Mouse (Mus musculus) small intestine, adult 2 months (tissue): ENCODE data around the gene Olfr853. TPM values are rescaled to one million over a fixed set of nuclear protein-coding genes. Genes with fewer than 3 reads are reported as not detected.

Source experiments
- H3K27ac ChIP-seq: fragments of 200-500 bp; 2 replicates; pipeline ENCODE4 v1.5.1; 2012; ENCODE audit warnings: low read depth, low read length, control low read depth, inconsistent platforms; ENCODE audit not compliant: insufficient read depth
- H3K27me3 ChIP-seq: fragments of 200-500 bp; 2 replicates; pipeline ENCODE4 v1.6.1; 2012; ENCODE audit warnings: mild to moderate bottlenecking, moderate library complexity, low read length, inconsistent platforms; ENCODE audit not compliant: control insufficient read depth, insufficient read depth
- H3K36me3 ChIP-seq: fragments of 200-500 bp; 2 replicates; pipeline ENCODE4 v1.6.1; 2012; ENCODE audit warnings: mild to moderate bottlenecking, low read length, control low read depth, inconsistent platforms; ENCODE audit not compliant: control insufficient read depth, insufficient read depth
- H3K4me1 ChIP-seq: fragments of 200-500 bp; 2 replicates; pipeline ENCODE4 v1.6.1; 2012; ENCODE audit warnings: low read length, inconsistent platforms, mixed read lengths; ENCODE audit not compliant: control insufficient read depth, insufficient read depth, insufficient read length
- H3K4me3 ChIP-seq: fragments of 200-500 bp; 2 replicates; pipeline ENCODE4 v1.5.1; 2012; ENCODE audit warnings: low read depth, mild to moderate bottlenecking, control low read depth, inconsistent platforms, low read length, moderate library complexity
- CTCF ChIP-seq: fragments of 200-500 bp; IDR thresholded peaks from 2 replicates; pipeline ENCODE4 v1.5.1; 2012; ENCODE audit warnings: low read depth, mild to moderate bottlenecking, control low read depth, inconsistent platforms, low read length, moderate library complexity, mixed read lengths; ENCODE audit not compliant: insufficient replicate concordance, insufficient read length; ENCODE audit errors: extremely low read depth
- POLR2A ChIP-seq: fragments of 200-500 bp; IDR thresholded peaks from 2 replicates; pipeline ENCODE4 v1.6.1; 2012; ENCODE audit warnings: low read depth, mild to moderate bottlenecking, control low read depth, inconsistent platforms, low read length, moderate library complexity
- WGBS: fragments of 180-500 bp; shearing (Covaris S2); methylation state at CpG from one replicate; pipeline ENCODE4 v1.1.7; 2018; 5-methylcytosine and 5-hydroxymethylcytosine counted together
- polyA plus RNA-seq: library from polyadenylated mRNA; depleted of rRNA; stranded (reverse); fragments of >200 nt; gene quantifications from 2 replicates; pipeline ENCODE4 v1.2.3, GENCODE M21; 2012; rRNA removed

The Olfr853 gene
- not detected in 2 replicates for polyA plus RNA-seq

DNA sequence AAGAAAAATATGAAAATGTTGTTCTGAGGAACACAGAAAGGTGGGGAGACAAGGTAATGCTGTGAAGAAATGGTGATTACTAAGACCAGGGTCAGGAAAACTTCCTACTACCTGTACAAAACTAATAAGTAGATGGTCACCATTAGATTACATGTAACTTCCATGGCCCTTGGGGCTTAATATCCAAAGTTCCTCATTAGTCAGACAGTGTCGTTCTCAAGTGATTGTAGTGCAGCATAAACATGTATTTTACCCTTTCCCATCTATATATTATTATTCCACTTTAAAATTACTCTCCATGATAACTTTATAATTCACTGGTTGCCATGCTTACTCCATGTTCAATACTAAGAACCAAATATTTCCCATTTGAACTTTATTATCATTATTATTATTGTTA is at the start of gene Olfr853:
Gene Olfr853, minus strand, starts transcription at position 101 of the 400 bp plus-strand sequence.
- no peak for TF ChIP-seq CTCF
- TF ChIP-seq POLR2A, result no peak
- H3K27ac ChIP-seq, result no peak within 1 kb of the TSS
- H3K4me3 ChIP-seq, result no peak within 1 kb of the TSS
- no peaks in the 10 kb centered on the region for H3K4me1 ChIP-seq
- no peaks in the 10 kb centered on the region for H3K27me3 ChIP-seq
- H3K36me3 ChIP-seq, result no peaks in the 10 kb centered on the region
- 72% methylated on average over 1 of the region's 1 CpGs for WGBS

DNA sequence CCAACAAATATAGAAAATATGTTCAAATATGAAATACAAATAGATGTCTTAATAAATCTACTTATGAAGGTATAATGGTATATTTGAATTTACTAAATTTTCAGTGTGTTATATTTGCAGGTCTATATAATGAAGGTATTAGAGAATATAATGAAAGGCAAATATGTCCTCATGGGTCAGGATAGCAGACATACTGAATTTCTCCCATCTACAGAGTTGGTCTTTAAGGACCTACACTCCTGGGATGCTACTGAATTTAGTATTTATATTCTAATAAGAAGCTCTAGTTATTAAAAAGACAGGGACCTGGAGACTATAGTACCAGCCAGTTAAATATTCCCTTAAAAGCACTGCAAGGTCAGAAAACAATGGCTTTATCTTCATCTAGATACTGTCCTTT is 41.4 kb upstream of the Olfr853 start, which contains the start of gene Olfr855:
Gene Olfr855, plus strand, starts transcription at position 301 of the 400 bp plus-strand sequence.
- Histone ChIP-seq H3K36me3 (no peaks in the 10 kb centered on the region), H3K4me1 (no peaks in the 10 kb centered on the region)
- TF ChIP-seq CTCF, result no peak
- no peak for TF ChIP-seq POLR2A

DNA sequence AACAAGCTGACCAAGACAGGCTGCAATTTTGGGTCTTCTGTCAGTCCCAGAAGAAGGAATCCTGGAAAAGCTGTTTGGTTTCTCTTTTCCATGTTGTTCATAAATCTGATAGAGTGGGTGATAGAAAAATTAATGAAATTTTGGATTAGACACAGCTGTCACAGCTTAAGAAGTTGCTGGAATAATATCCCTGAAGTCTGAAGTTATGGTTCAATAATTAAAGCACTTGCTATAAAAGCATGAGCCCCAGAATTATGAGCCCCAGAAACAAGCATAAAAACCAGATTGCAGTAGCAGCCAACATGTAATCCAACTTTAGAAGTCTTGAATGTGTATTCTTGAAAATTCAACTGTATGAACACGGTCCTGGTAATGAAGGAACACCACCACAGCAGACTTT is 26.4 kb upstream of the Olfr853 start, which contains the start of gene Olfr854:
Gene Olfr854, minus strand, starts transcription at position 101 of the 400 bp plus-strand sequence.
- TF ChIP-seq POLR2A (no peak), CTCF (no peak)
- no peaks in the 10 kb centered on the region for H3K27me3 ChIP-seq

More for the DNA sequence above, 41.4 kb upstream of the Olfr853 start, which contains the start of gene Olfr855:
- Histone ChIP-seq H3K27me3 (no peaks in the 10 kb centered on the region), H3K4me3 (no peak within 1 kb of the TSS), H3K27ac (no peak within 1 kb of the TSS)

DNA sequence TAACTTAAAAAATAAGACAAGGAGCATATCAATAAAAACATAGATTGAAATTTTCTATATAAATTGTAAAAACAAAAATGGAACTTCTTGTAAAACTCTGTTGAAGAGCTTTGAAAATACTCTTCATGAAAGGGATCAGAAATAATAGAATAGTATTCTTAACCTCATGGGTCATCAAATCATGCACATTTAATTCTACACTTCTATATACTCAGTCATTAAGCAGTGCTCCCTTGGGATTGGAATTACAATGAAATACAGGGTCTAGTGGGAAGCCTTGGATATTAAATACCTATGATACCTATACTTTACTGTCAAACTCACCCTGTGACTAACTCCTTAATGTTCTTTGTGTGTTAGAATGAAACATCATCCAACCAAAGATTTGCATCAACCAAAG is 47.9 kb downstream of the Olfr853 start, which contains the start of gene Olfr851:
Gene Olfr851, plus strand, starts transcription at position 301 of the 400 bp plus-strand sequence.
- Histone ChIP-seq H3K36me3 (no peaks in the 10 kb centered on the region), H3K27ac (no peak within 1 kb of the TSS), H3K27me3 (no peaks in the 10 kb centered on the region), H3K4me3 (no peak within 1 kb of the TSS), H3K4me1 (no peaks in the 10 kb centered on the region)
- TF ChIP-seq POLR2A, result no peak
- TF ChIP-seq CTCF, result no peak

More for the DNA sequence above, 26.4 kb upstream of the Olfr853 start, which contains the start of gene Olfr854:
- Histone ChIP-seq H3K36me3 (no peaks in the 10 kb centered on the region), H3K27ac (no peak within 1 kb of the TSS), H3K4me3 (no peak within 1 kb of the TSS), H3K4me1 (no peaks in the 10 kb centered on the region)
- 56% methylated on average over 1 of the region's 1 CpGs for WGBS

Other genes with a start within 250 kb of the Olfr853 start
- gene Olfr844, start 224.7 kb downstream of the Olfr853 start, polyA plus RNA-seq, result not detected in 2 replicates
- gene Olfr845, start 204.6 kb downstream of the Olfr853 start, polyA plus RNA-seq, result not detected in 2 replicates
- not detected in 2 replicates for gene Olfr846, start 177.1 kb downstream of the Olfr853 start, polyA plus RNA-seq
- not detected in 2 replicates for gene Olfr847, start 162.4 kb downstream of the Olfr853 start, polyA plus RNA-seq
- not detected in 2 replicates for gene Olfr849, start 100.8 kb downstream of the Olfr853 start, polyA plus RNA-seq
- not detected in 2 replicates for gene Olfr850, start 62.8 kb downstream of the Olfr853 start, polyA plus RNA-seq
- not detected in 2 replicates for gene Olfr851, start 47.8 kb downstream of the Olfr853 start, polyA plus RNA-seq
- gene Olfr854, start 26.3 kb upstream of the Olfr853 start, polyA plus RNA-seq, result not detected in 2 replicates
- gene Olfr855, start 41.5 kb upstream of the Olfr853 start, polyA plus RNA-seq, result not detected in 2 replicates
- gene Zfp317, start 81.0 kb upstream of the Olfr853 start, polyA plus RNA-seq, result 2.0 and 2.2 TPM in 2 replicates
- not detected in 2 replicates for gene Olfr857, start 168.4 kb upstream of the Olfr853 start, polyA plus RNA-seq
- gene Olfr58, start 239.2 kb upstream of the Olfr853 start, polyA plus RNA-seq, result not detected in 2 replicates